Mouse (Mus musculus) liver, adult 2 months (tissue): Measurements from ENCODE around the gene Inf2. TPM values are rescaled to one million over a fixed set of nuclear protein-coding genes. Genes with fewer than 3 reads are reported as not detected.

ENCODE experiments used
- DNase-seq: peaks from one replicate; pipeline ENCODE4 v3.0.0-alpha.2; 2011; ENCODE audit warnings: low read depth, low spot score; ENCODE audit errors: extremely low read depth
- H3K27ac ChIP-seq: fragments of 200-500 bp; replicated peaks from 2 replicates; pipeline ENCODE4 v1.5.1; 2012; ENCODE audit warnings: low read depth, mild to moderate bottlenecking, control low read depth, inconsistent platforms, low read length; ENCODE audit not compliant: insufficient read depth
- H3K27me3 ChIP-seq: fragments of 200-500 bp; 2 replicates; pipeline ENCODE4 v1.6.1; 2012; ENCODE audit warnings: mild to moderate bottlenecking, moderate library complexity, low read length, inconsistent platforms; ENCODE audit not compliant: control insufficient read depth, insufficient read depth
- H3K36me3 ChIP-seq: fragments of 200-500 bp; 2 replicates; pipeline ENCODE4 v1.6.1; 2012; ENCODE audit warnings: low read length, inconsistent platforms; ENCODE audit not compliant: control insufficient read depth, insufficient read depth
- H3K4me1 ChIP-seq: fragments of 200-500 bp; 2 replicates; pipeline ENCODE4 v1.6.1; 2011; ENCODE audit warnings: low read length; ENCODE audit not compliant: control insufficient read depth, insufficient read depth
- H3K4me3 ChIP-seq: fragments of 200-500 bp; 2 replicates; pipeline ENCODE4 v1.5.1; 2011; ENCODE audit warnings: low read depth, mild to moderate bottlenecking, control low read depth, low read length, moderate library complexity; ENCODE audit not compliant: insufficient read depth
- H3K79me2 ChIP-seq: fragments of 200-500 bp; 2 replicates; pipeline ENCODE4 v1.6.1; 2012; ENCODE audit warnings: inconsistent platforms, mild to moderate bottlenecking, low read length, moderate library complexity; ENCODE audit not compliant: control insufficient read depth, insufficient read depth
- H3K9ac ChIP-seq: fragments of 200-500 bp; 2 replicates; pipeline ENCODE4 v1.6.1; 2012; ENCODE audit warnings: low read depth, mild to moderate bottlenecking, control low read depth, inconsistent platforms, low read length
- CTCF ChIP-seq: fragments of 200-500 bp; IDR thresholded peaks from 2 replicates; pipeline ENCODE4 v1.5.1; 2011; ENCODE audit warnings: low read depth, low read length, control low read depth
- POLR2A ChIP-seq: fragments of 200-500 bp; IDR thresholded peaks from 2 replicates; pipeline ENCODE4 v1.6.1; 2011; ENCODE audit warnings: low read length, control low read depth; ENCODE audit not compliant: insufficient read depth; ENCODE audit errors: extremely low read depth
- WGBS: fragments of 180-500 bp; shearing (Covaris S2); methylation state at CpG from one replicate; pipeline ENCODE4 v1.1.7; 2018; 5-methylcytosine and 5-hydroxymethylcytosine counted together
- polyA plus RNA-seq: library from polyadenylated mRNA; depleted of rRNA; stranded (reverse); fragments of >200 nt; gene quantifications from 2 replicates; pipeline ENCODE4 v1.2.3, GENCODE M21; 2012
- total RNA-seq: library from RNA; depleted of rRNA; stranded (reverse); fragments of >200 nt; gene quantifications from 2 replicates; pipeline ENCODE4 v1.2.3, GENCODE M21; 2014

The Inf2 gene
- total and polyA plus RNA-seq, 2 experiments = 15.5 to 24.6 TPM

DNA sequence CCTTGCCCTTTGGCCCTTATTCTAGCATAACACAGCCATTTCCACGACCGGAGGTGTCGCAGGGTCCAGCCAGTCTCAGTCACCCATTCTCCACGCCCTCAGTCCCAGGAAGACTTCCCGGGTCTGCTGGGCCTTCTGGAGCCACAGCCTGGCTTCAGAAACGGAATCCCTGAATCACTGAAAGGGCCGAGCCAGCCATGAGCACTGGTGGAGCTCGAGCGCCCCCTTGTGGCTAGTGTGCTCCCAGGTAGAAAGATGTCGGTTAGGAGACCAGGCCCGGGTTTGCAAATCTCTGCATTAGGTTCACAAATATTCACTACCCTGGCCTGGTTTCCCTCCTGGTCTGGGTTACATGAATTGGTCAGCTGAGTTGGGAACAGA lies 45.7 kb upstream of the Inf2 start:
- Histone ChIP-seq H3K27me3 (no peaks in the 10 kb centered on the region), H3K4me1 (no peaks in the 10 kb centered on the region), H3K4me3 (no peak overlapping the region; the same call in 1 of the 2 replicates), H3K79me2 (no peaks in the 10 kb centered on the region), H3K9ac (peak overlapping the region; percentile 17), H3K36me3 (no peaks in the 10 kb centered on the region), H3K27ac (no peak overlapping the region)
- TF ChIP-seq CTCF = peak; percentile 95
- TF ChIP-seq POLR2A = no peak
- peak; percentile 61 for DNase-seq
- WGBS = 3% methylated on average over 11 of the region's 11 CpGs

DNA sequence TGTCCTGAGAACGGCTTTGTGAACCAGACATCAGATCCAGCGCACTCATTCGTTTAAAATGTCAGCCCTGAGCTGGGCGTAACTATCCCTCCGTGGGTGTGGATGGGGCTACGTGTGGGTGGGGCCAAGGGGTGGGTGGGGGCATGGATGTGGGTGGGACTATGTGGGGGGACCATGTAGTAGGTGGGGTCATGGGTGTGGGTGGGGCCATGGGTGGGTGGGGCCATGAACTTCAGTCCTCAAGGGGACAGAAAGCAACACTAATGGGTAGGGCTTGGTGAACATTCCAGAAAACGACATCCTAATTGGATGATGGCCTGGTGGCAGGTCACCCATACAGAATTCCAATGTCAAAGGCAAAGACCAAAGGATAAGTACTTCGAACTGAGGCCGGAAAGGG lies 44.6 kb upstream of the Inf2 start:
- WGBS = 84% methylated on average over 9 of the region's 9 CpGs
- Histone ChIP-seq H3K9ac (no peak overlapping the region), H3K27ac (no peak overlapping the region), H3K79me2 (no peaks in the 10 kb centered on the region), H3K27me3 (no peaks in the 10 kb centered on the region), H3K4me3 (no peak overlapping the region), H3K4me1 (no peaks in the 10 kb centered on the region), H3K36me3 (no peaks in the 10 kb centered on the region)
- TF ChIP-seq CTCF (no peak), POLR2A (no peak)
- DNase-seq = no peak

DNA sequence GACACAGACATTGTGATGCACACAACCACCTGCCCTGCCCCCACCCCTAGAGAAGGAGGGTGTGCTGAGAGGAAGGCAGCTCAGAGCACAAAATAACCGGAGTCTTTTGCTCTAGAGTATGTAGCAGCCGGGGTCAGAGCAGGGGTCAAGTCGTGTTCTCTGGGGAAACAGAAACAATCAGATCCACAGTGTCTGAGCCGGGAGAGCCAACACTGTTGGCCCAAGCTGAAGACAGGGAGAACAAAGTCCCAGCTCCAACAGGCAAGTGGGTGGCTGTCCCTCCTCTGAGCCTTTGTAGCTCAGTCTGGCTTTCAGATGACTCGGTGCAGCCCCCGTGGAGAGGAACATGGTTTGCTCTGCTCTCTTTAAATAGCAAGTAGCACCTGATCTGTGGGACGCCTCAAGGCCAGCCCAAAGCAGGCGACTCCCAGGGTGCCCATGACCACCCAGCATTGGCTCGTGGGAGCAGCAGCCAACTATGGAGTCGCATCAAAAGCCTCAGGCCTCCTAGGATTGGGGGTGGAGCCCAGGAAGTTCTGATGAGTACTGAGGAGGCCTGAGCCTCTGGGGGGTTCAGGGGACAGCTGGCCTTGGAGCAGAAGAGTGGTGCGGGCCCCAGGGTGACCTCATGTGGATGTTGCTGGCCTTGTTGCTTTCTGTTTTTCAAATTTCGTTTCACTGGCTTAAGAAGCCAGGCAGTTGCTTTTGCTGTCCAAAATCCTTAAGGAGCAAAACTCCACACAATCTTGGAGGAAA lies 43.5 kb upstream of the Inf2 start:
- Histone ChIP-seq H3K79me2 (no peaks in the 10 kb centered on the region), H3K4me3 (no peak overlapping the region), H3K9ac (no peak overlapping the region), H3K36me3 (no peaks in the 10 kb centered on the region), H3K4me1 (no peaks in the 10 kb centered on the region), H3K27ac (no peak overlapping the region), H3K27me3 (no peaks in the 10 kb centered on the region)
- TF ChIP-seq CTCF = no peak
- no peak for TF ChIP-seq POLR2A
- 69% methylated on average over 12 of the region's 12 CpGs for WGBS
- no peak for DNase-seq

DNA sequence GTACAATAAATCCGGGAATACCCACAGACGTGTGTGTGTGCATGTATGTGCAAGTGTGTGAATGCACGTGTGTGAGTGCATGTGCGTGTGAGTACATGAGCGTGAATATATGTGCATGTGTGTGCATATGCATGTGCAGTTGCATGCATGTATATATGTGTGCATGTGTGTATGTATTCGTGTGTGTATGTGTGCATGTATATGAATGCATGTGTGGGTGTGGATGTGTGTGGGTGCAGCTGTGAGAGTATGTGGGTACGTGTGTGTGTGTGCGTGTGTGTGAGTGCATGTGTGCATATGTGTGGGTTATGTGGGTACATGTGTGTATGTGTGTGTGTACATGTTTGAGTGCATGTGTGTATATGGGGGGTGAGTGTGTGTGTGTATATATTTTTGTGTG lies 42.5 kb upstream of the Inf2 start:
- 93% methylated on average over 8 of the region's 8 CpGs for WGBS
- H3K36me3 ChIP-seq = no peaks in the 10 kb centered on the region
- no peak for TF ChIP-seq POLR2A
- TF ChIP-seq CTCF = no peak

DNA sequence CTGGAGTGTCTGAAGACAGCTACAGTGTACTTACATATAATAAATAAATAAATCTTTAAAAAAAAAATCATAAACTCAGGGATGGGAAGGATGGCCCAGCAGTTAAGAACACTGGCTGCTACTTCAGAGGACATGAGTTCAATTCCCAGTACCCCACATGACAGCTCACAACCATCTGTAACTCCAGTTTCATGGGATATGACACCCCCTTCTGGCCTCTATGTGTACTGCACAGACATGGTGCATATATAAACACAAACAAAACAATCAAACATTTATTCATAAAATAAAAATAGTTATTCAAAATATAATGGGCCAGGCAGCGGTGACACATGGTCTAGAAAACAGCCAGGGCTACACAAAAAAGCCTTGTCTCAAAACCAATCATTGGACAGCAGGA lies 39.3 kb upstream of the Inf2 start:
- WGBS = 100% methylated on average over 1 of the region's 1 CpGs
- no peaks in the 10 kb centered on the region for H3K4me1 ChIP-seq
- no peak overlapping the region for H3K4me3 ChIP-seq
- no peak overlapping the region for H3K9ac ChIP-seq
- H3K79me2 ChIP-seq = no peaks in the 10 kb centered on the region
- no peaks in the 10 kb centered on the region for H3K36me3 ChIP-seq
- TF ChIP-seq POLR2A (no peak), CTCF (no peak)
- no peak overlapping the region for H3K27ac ChIP-seq
- H3K27me3 ChIP-seq = no peaks in the 10 kb centered on the region
- no peak for DNase-seq

More for the DNA sequence above, 42.5 kb upstream of the Inf2 start:
- Histone ChIP-seq H3K27me3 (no peaks in the 10 kb centered on the region), H3K79me2 (no peaks in the 10 kb centered on the region), H3K9ac (no peak overlapping the region), H3K4me3 (no peak overlapping the region), H3K4me1 (no peaks in the 10 kb centered on the region), H3K27ac (no peak overlapping the region)
- no peak for DNase-seq

DNA sequence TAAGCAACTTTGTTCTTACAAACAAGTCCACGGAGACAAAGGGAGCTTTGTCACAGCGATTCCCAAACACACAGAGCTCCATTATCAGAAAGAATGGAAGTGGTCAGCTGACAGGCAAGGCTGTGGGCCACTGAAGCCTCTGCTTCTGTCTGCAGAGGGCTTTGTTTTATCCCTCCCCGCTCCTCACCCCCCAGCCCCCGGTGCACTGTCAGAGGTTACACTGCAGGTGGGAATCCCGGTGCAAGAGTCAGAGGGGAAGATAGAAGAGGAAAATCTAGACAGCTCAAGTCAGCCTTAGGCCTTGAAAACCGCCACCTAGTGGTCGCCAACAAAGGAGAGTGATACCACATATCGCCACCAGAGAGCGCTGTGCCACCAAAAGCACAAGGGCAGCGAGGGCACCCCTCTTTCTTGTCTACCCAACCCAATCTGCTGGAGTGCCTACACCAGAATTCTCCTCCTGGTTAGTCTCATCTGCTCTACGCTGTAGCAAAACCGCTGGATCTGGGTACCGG lies 36.7 kb upstream of the Inf2 start:
- Histone ChIP-seq H3K79me2 (no peaks in the 10 kb centered on the region), H3K4me1 (no peaks in the 10 kb centered on the region), H3K4me3 (no peak overlapping the region; the same call in 1 of the 2 replicates), H3K27ac (no peak overlapping the region), H3K9ac (no peak overlapping the region), H3K27me3 (no peaks in the 10 kb centered on the region), H3K36me3 (no peaks in the 10 kb centered on the region)
- TF ChIP-seq CTCF (peak; percentile 100), POLR2A (no peak)
- DNase-seq = peak; percentile 73
- 9% methylated on average over 13 of the region's 13 CpGs for WGBS
